Mouse (Mus musculus) frontal cortex, postnatal 14 days (tissue): Measurements from ENCODE around the gene Zfp942.

Experiments
- DNase-seq, 2 experiments: peaks; one replicate each; pipeline ENCODE4 v3.0.0; 2022; ENCODE audit warnings: low spot score in 2 of 2

The Zfp942 gene

GRCm38 (mm10) chr17:21962107-21962907 is at the start of gene Zfp942, which contains the start of gene Zfp943:
Gene Zfp942 (minus strand): TSS chr17:21962464.
Gene Zfp943 (plus strand): TSS chr17:21962552.
- DNase-seq, result peak; percentile 66 to 70

DNA sequence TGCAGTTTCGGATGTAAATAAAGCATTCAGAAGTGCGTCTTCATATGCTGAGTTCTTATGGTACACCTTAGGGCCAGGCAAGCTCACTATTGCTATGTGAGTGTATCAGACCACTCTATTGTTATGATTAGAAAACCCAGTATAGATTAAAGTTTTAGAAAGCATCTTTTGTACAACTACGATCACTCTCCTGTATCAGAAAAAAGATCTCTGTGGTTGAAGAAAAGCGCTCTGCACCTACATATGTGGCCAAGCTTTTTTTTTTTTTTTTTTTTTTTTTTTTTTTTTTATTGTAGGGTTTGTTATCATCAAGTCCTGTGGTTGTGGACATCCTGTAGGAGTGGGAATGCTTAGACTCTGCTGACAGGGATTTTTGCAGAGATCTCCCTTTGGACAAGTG is 1.0 kb upstream of the Zfp942 start:
- DNase-seq, result no peak

GRCm38 (mm10) chr17:21909456-21910052 is 52.7 kb downstream of the Zfp942 start, which contains the start of gene Zfp995:
Gene Zfp995 (minus strand): TSS chr17:21909926.
- DNase-seq, result peak; percentile 41 to 47

- DNase-seq, result no peak
Observed at GRCm38 (mm10) chr17:21909039-21909438, 53.2 kb downstream of the Zfp942 start.
